Mouse (Mus musculus): ENCODE results near the gene Tex21.

GRCm38 (mm10) chr12:76187849-76188248 is 58.7 kb downstream of the Tex21 start:
- TF ChIP-seq CTCF (IDR thresholded peaks at IDR 0.05; ENCODE audit: control insufficient read depth, insufficient read depth, insufficient replicate concordance, low read depth, low read length) (peak; percentile 11; the same call in 1 of the 2 replicates), POLR2A (IDR thresholded peaks at IDR 0.05; ENCODE audit: control insufficient read depth, low read depth, low read length) (no peak)

Measured in testis, adult 2 months (tissue).